Mouse (Mus musculus) heart, adult 2 months (tissue): ENCODE data around the gene Masp2.

Source experiments
- CTCF ChIP-seq: fragments of 200-600 bp; IDR thresholded peaks from 2 replicates; pipeline ENCODE4 v1.8.1; 2022; ENCODE audit warnings: antibody characterized with exemption, mild to moderate bottlenecking, moderate library complexity
- EP300 ChIP-seq: fragments of 200-500 bp; IDR thresholded peaks from 2 replicates; pipeline ENCODE4 v1.6.1; 2011; ENCODE audit warnings: low read depth, low read length, control low read depth; ENCODE audit not compliant: insufficient read depth
- POLR2A ChIP-seq: fragments of 200-500 bp; IDR thresholded peaks from 2 replicates; pipeline ENCODE4 v1.6.1; 2011; ENCODE audit warnings: mild to moderate bottlenecking, low read depth, low read length, control low read depth; ENCODE audit not compliant: insufficient read depth

GRCm38 (mm10) chr4:148641121-148641520 lies 38.8 kb downstream of the Masp2 start:
- TF ChIP-seq CTCF: no peak
- TF ChIP-seq POLR2A: no peak
- TF ChIP-seq EP300: no peak
